Mouse (Mus musculus) kidney, adult 2 months (tissue): ENCODE measurements around the gene Efnb1.

Experiments used
- CTCF ChIP-seq: fragments of 200-500 bp; conservative IDR thresholded peaks from 2 replicates; pipeline ENCODE4 v1.5.1; 2011; ENCODE audit warnings: low read depth, mild to moderate bottlenecking, control low read depth, low read length, moderate library complexity, mixed read lengths; ENCODE audit not compliant: insufficient read depth, insufficient read length
- POLR2A ChIP-seq: fragments of 200-500 bp; IDR thresholded peaks from one replicate; pipeline ENCODE4 v1.6.1; 2011; ENCODE audit warnings: low read depth, low read length, control low read depth

DNA sequence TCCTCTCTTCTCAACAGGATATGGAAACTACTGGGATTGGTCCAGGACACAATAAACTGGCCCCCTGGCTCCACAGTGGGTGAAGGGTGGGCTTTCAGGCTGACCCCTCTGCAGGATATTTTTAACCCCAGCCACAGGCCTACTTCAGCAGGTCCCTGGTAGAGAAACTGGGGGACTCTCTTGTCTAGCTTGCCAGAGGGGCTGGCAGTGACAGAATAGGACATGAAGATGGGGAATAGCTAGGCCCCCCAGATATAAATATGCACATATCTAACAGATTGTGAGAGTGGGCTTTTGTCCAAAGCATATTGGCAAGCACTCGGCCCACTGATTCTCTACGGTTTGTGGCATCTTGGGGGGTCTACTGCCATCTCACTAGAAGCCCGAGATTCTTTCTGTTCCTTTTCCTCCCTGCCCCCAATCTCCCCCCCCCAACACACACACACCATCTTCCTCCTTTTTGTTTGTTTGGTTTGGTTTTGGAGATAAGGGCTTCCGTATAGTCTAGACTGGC lies 29.0 kb downstream of the Efnb1 start:
- TF ChIP-seq CTCF (no peak), POLR2A (no peak)
